Mouse (Mus musculus) brain, embryonic 14.5 days (tissue): ENCODE measurements around the gene Hsf5. TPM values are rescaled to one million over a fixed set of nuclear protein-coding genes. Genes with fewer than 3 reads are reported as not detected.

Source experiments
- DNase-seq: peaks from one replicate; pipeline ENCODE4 v3.0.0-alpha.2; 2011; ENCODE audit warnings: low read depth
- CTCF ChIP-seq: fragments of 200-500 bp; IDR thresholded peaks from 2 replicates; pipeline ENCODE4 v1.5.1; 2012; ENCODE audit warnings: inconsistent platforms, mild to moderate bottlenecking, moderate library complexity, borderline replicate concordance; ENCODE audit not compliant: insufficient read depth, insufficient read length; ENCODE audit errors: extremely low read depth
- POLR2A ChIP-seq: fragments of 200-500 bp; IDR thresholded peaks from 2 replicates; pipeline ENCODE4 v1.6.1; 2012; ENCODE audit warnings: mild to moderate bottlenecking, inconsistent platforms, borderline replicate concordance; ENCODE audit not compliant: poor library complexity, insufficient read depth, insufficient read length, severe bottlenecking; ENCODE audit errors: extremely low read depth
- polyA plus RNA-seq: library from polyadenylated mRNA; depleted of rRNA; stranded (reverse); fragments of >200 nt; gene quantifications from 2 replicates; pipeline ENCODE4 v1.2.3, GENCODE M21; 2012

Gene Hsf5
- polyA plus RNA-seq, 1 experiment = 0.23 TPM

DNA sequence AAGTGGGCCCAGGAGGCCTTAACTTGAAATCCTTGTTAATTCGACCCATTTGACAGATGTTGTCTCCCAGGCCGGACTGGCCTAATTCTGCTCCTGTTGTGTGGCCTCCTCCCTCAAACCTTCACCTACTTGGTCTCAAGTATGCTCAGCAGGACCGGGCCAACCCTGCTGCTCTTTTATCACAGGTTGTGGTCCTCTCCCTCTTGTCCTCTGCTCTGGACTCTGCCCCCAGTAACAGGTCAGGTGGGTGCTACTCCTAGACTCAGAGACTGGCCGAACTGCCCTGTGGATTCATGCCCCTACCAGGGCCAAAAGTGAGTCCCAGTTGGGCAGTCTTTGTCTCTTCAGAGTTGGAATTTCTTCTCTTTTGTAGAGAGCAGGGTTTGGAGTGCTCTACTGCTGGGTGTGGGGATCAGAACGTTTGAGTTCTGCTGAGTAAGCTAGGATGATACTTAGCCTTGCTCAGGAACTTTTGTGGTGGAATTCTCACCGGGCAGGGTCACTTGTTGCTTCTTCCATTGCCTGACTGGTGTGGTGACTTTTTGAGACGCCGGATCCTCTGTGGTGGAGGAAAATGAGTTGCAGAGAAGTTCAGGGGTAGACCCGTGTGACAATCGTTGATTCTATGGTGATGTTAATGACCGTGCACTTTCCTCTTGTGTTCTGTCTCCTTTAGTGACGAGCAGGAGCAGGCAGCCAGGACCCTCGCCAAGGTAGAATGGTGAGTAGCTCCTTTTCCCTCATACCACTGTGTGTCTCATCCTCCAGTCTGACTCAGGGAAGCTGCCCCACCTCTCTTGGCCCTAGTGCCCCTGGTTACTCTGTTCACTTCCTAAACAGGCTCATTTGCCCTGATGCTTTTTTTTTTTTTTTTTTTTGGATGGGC, 24.0 kb upstream of the Hsf5 start:
- no peak for DNase-seq
- TF ChIP-seq POLR2A (no peak), CTCF (no peak)

DNA sequence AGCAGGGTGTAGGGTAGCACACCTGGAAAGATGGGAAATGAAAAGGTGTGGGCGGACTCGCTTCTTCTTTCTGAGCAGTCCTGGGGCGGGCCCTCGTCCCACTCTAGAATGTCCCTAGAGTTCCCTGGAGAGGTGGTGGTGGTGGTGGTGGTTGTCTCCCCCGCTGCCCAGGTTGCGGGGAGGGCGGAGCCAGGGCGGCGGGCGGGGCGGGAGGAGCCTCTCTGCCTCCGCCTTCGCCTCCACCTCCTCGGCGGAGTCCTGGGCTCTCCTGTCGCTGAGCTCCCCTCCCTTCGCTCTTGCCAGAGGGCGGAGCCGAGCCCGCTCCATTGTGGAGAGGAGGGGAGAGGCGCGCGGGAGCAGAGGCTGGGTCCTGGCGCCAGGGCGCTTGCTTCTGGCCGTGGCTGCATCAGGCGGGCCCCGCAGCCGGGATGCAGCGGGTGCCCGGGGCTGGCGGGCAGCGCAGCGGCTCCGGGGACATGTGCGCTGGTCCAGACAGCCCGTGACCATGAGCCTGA, 21.6 kb upstream of the Hsf5 start:
- peak; percentile 96 for DNase-seq
- TF ChIP-seq POLR2A (peak; percentile 91), CTCF (no peak)

DNA sequence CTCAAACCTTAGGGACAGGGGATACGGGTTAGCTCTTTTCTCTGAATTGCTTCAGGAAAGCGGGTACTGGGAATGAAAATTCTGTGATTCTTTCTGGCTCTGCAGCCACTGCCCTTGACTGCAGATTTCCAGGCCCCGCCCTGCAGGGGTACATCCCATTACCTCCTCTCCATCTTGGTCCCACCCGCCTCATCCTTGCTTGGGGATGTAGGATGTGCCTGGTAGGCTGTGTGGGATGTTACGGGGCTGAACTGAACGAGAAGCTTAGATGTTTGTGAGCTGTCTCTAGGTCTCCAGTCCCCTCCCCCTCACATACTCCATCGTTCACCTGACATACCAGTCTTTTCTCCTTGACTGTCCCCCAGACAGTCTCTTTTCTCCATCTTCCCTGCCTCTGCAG, 21.0 kb upstream of the Hsf5 start:
- peak; percentile 53 for DNase-seq
- TF ChIP-seq CTCF (no peak), POLR2A (no peak)

DNA sequence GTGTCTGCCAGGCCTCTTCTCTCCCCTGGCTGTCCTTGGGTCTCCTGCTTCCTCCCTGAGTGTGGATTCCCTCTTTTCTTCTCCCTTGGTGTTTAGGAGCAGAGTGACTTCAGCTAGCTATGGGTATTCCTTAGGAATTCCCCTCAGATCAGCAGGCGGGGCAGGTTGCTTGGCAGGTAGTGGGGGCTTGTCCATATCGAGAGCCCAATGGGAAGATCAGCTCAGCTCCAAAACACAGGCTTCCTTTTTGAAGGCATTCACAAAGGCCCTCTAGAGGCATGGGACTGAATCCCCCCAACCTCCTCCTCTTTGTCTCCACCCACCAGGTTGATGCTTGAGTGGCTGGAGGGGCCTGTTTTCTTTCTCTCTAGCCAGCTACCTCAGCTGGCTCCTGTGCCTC, 20.5 kb upstream of the Hsf5 start:
- DNase-seq = peak; percentile 72
- TF ChIP-seq POLR2A (no peak), CTCF (peak; percentile 35; the same call in 1 of the 2 replicates)

DNA sequence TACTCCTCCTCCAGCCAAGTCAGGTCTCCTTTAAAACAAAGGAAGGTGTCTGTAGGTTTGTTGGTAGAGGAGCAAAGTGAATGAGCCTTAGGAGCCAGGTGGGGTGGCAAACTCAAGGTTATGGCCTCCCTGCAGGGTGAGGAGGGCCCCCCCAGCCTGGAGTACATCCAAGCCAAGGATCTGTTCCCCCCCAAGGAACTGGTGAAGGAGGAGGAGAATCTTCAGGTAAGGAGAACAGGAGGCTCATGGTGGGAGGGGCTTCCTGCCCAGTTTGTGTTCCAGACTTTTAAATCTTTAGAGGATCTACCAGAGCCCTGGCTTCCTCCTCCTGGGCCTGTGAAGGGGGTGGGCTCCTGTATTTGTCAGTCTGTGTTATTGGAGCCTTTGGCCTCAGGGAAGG, 19.9 kb upstream of the Hsf5 start:
- TF ChIP-seq CTCF (no peak), POLR2A (no peak)
- DNase-seq = no peak

DNA sequence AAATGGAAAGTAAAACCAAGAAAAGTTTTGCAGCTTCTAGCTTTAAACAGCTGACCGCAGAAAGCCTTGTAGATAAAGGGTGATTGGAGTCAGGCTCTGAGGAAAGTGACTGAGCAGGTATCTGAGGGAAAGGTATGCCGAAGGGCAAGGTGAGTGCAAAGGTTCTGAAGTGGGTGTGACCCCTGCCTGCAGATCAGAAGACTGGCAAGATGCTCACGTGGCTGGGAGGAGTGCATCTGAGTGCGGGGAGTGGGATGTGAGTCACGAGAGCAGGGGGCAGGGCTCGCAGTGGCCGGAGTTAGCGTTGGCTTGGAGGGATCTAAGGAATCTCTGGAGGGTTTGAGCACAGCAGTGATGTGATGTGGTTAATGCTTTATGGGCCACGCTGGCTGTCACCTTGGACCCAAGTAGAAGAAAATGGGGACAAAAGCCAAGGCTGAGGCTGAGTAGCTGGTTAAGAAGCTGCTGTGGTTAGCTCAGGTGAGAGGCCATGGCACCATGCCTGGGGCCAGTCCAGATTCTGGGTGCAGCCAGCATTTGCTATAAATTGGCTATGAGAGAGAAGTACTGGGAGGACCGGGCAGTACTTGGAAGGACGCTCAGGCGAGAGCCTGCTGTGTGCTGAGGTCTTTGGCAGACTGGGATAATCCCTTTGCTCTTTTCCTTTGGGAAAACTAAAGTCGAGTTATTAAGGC, 17.4 kb upstream of the Hsf5 start:
- no peak for DNase-seq
- no peak for TF ChIP-seq CTCF
- no peak for TF ChIP-seq POLR2A

DNA sequence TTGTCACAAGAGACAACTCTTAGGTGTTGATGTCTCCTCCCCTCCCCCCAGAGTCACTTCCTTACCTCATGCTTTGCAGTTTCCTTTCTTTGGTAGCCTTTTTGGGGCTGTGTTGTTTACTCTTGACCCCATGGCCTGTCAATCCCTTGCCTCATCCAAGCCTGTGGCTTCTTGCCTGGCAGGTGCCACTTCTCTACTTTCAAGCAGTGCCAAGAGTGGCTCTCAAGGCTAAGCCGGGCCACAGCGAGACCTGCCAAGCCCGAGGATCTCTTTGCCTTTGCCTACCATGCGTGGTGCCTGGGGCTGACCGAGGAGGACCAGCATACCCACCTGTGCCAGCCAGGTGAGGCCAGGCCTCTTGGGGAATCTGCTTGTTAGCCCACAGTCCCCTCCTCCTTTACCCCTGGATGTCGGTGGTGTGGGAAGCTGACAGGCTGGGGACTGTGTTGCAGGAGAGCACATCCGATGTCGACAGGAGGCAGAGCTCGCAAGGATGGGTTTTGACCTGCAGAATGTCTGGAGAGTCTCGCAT, 16.6 kb upstream of the Hsf5 start:
- DNase-seq = no peak
- no peak for TF ChIP-seq CTCF
- no peak for TF ChIP-seq POLR2A

DNA sequence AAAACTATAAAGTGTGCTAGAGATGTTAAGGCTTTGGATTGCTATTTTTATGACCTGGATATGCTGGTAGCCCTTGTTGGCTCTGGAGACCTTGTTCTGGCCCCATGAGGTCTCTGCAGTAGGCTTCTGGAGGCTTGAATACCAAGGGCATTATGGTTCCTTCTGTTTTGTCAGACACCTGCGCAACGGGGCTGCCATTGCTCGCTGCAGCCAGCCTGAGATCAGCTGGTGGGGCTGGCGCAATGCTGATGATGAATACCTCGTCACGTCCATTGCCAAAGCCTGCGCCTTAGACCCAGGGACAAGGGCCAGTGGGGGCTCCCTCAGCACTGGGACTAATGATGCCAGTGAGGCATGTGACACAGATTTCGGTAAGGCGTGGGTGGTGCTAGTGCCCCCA, 14.7 kb upstream of the Hsf5 start:
- TF ChIP-seq CTCF = no peak
- no peak for TF ChIP-seq POLR2A
- DNase-seq = no peak

DNA sequence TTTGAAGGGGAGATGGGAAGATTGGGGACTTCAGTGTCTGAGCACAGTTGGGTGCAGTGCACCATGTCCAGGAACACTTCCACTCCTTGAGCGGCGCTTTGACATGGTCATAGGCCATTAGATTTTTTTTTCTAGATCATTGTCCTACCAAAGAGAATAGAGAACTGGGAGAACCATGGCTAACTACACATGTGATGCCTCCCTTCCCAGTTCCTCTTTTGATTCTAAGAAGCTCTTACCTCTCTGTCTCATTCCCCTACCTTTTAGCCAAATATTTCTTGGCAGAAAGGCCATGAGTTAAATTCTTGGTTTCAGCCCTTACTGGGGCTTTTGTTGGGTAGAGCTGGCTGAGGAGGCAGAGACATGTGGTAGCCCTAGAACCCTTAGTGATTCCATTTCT, 13.4 kb upstream of the Hsf5 start:
- TF ChIP-seq CTCF = no peak
- TF ChIP-seq POLR2A = no peak
- no peak for DNase-seq

DNA sequence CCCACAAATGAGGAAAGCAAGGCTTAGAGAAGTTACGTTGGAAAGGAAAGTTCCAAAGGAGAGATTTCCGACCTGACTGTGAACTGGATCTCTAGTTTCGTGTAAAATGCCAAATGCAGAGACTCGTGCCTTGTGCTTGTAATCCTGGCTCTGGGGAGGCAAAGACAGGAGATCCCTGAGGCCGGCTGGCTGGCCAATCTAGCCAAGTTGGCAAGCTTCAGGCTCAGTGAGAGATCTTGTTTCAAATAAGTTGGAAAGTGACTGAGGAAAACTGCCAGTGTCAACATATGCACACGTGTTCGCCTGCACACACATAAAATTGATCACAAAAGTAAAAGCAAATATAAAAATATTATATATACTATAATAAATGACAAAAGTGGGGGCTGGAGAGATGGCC, 7.7 kb upstream of the Hsf5 start:
- no peak for DNase-seq
- TF ChIP-seq POLR2A (no peak), CTCF (no peak)

DNA sequence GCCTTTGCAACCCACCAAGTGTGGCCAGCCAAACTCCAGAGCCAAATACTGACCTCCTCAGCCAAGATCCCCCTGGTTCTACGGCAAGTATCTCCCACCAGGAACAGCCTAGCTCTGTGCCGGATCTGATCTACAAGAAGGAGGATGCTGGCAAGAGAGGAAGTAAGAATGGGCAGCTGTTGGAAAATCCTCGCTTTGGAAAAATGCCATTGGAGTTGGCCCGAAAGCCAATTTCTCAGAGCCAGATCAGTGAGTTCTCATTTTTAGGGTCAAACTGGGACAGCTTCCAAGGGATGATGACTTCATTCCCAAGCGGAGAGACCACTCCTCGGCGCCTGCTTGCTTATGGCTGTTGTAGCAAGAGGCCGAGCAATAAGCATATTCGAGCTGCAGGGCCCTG, 5.4 kb upstream of the Hsf5 start:
- TF ChIP-seq POLR2A (no peak), CTCF (no peak)
- no peak for DNase-seq

DNA sequence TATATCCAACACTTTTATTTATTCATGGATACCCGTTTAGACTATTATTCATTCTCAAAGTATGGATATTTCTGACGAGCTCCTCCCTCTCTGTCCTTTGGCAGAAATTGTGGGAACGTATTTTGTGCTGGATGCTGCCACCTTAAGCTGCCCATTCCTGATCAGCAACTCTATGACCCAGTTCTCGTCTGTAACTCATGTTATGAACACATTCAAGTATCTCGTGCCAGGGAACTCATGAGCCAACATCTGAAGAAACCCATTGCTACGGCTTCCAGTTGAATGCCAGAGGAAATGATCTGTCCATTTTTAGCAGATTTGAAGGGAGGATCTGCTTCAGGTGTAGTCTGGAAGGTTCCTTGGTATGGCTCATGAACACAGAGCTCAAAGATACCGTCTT, 3.0 kb upstream of the Hsf5 start:
- DNase-seq = no peak

More for the DNA sequence above, 3.0 kb upstream of the Hsf5 start:
- TF ChIP-seq CTCF = no peak
- TF ChIP-seq POLR2A = no peak
